Mouse (Mus musculus): ENCODE measurements at regions not wholly inside any gene's neighbourhood (a gene's known extent, or its start where the extent isn't known, plus 50 kb on each side); places are given as distances from the start of the nearest gene placed in this dataset.
A peak's percentile ranks its signal among the peaks of the same experiment; 100 is the strongest.

GRCm38 (mm10) chr8:11924165-11924564, 83.9 kb downstream of the Tex29 start:
- H3K4me3 ChIP-seq (ENCODE audit: insufficient read depth, low read length), result no peak overlapping the region
- no peak overlapping the region for H3K27ac ChIP-seq (ENCODE audit: insufficient read depth, low read depth, low read length)
- no peaks in the 10 kb centered on the region for H3K4me1 ChIP-seq (ENCODE audit: control insufficient read depth, insufficient read depth, low read length)
- no peak for TF ChIP-seq POLR2A (IDR thresholded peaks at IDR 0.05; ENCODE audit: borderline replicate concordance, low read depth, low read length)
- TF ChIP-seq CTCF (IDR thresholded peaks at IDR 0.05; ENCODE audit: low read depth, low read length), result 0 out of 2 replicates have a peak, but pooled peaks have one; percentile 34

- TF ChIP-seq POLR2A (IDR thresholded peaks at IDR 0.05; ENCODE audit: borderline replicate concordance, low read depth, low read length) (no peak), CTCF (IDR thresholded peaks at IDR 0.05; ENCODE audit: low read depth, low read length) (peak; percentile 72)
- Histone ChIP-seq H3K4me3 (ENCODE audit: insufficient read depth, low read length) (no peak overlapping the region), H3K27ac (ENCODE audit: insufficient read depth, low read depth, low read length) (no peak overlapping the region), H3K4me1 (ENCODE audit: control insufficient read depth, insufficient read depth, low read length) (no peaks in the 10 kb centered on the region)
These were observed 102.6 kb downstream of the Tex29 start for GRCm38 (mm10) chr8:11942892-11943332.

- TF ChIP-seq CTCF (IDR thresholded peaks at IDR 0.05; ENCODE audit: low read depth, low read length), result no peak
- TF ChIP-seq POLR2A (IDR thresholded peaks at IDR 0.05; ENCODE audit: borderline replicate concordance, low read depth, low read length), result no peak
- Histone ChIP-seq H3K4me3 (ENCODE audit: insufficient read depth, low read length) (no peak overlapping the region), H3K4me1 (ENCODE audit: control insufficient read depth, insufficient read depth, low read length) (no peaks in the 10 kb centered on the region), H3K27ac (ENCODE audit: insufficient read depth, low read depth, low read length) (no peak overlapping the region)
These were observed 107.5 kb downstream of the Tex29 start for GRCm38 (mm10) chr8:11947766-11948165.

GRCm38 (mm10) chr8:11956268-11956667, 116.0 kb downstream of the Tex29 start:
- H3K27ac ChIP-seq (ENCODE audit: insufficient read depth, low read depth, low read length), result no peak overlapping the region
- TF ChIP-seq POLR2A (IDR thresholded peaks at IDR 0.05; ENCODE audit: borderline replicate concordance, low read depth, low read length) (no peak), CTCF (IDR thresholded peaks at IDR 0.05; ENCODE audit: low read depth, low read length) (no peak)
- H3K4me1 ChIP-seq (ENCODE audit: control insufficient read depth, insufficient read depth, low read length), result no peaks in the 10 kb centered on the region
- H3K4me3 ChIP-seq (ENCODE audit: insufficient read depth, low read length), result no peak overlapping the region

GRCm38 (mm10) chr8:11957046-11957783, 116.9 kb downstream of the Tex29 start:
- TF ChIP-seq POLR2A (IDR thresholded peaks at IDR 0.05; ENCODE audit: borderline replicate concordance, low read depth, low read length) (no peak), CTCF (IDR thresholded peaks at IDR 0.05; ENCODE audit: low read depth, low read length) (0 out of 2 replicates have a peak, but pooled peaks have one; percentile 27)
- Histone ChIP-seq H3K4me1 (ENCODE audit: control insufficient read depth, insufficient read depth, low read length) (no peaks in the 10 kb centered on the region), H3K4me3 (ENCODE audit: insufficient read depth, low read length) (no peak overlapping the region), H3K27ac (ENCODE audit: insufficient read depth, low read depth, low read length) (no peak overlapping the region)

GRCm38 (mm10) chr8:11958176-11958575, 117.9 kb downstream of the Tex29 start:
- Histone ChIP-seq H3K4me1 (ENCODE audit: control insufficient read depth, insufficient read depth, low read length) (no peaks in the 10 kb centered on the region), H3K27ac (ENCODE audit: insufficient read depth, low read depth, low read length) (no peak overlapping the region), H3K4me3 (ENCODE audit: insufficient read depth, low read length) (no peak overlapping the region)
- no peak for TF ChIP-seq POLR2A (IDR thresholded peaks at IDR 0.05; ENCODE audit: borderline replicate concordance, low read depth, low read length)
- TF ChIP-seq CTCF (IDR thresholded peaks at IDR 0.05; ENCODE audit: low read depth, low read length), result no peak

GRCm38 (mm10) chr8:11959466-11959865, 119.2 kb downstream of the Tex29 start:
- Histone ChIP-seq H3K4me1 (ENCODE audit: control insufficient read depth, insufficient read depth, low read length) (no peaks in the 10 kb centered on the region), H3K27ac (ENCODE audit: insufficient read depth, low read depth, low read length) (no peak overlapping the region), H3K4me3 (ENCODE audit: insufficient read depth, low read length) (no peak overlapping the region)
- no peak for TF ChIP-seq CTCF (IDR thresholded peaks at IDR 0.05; ENCODE audit: low read depth, low read length)
- no peak for TF ChIP-seq POLR2A (IDR thresholded peaks at IDR 0.05; ENCODE audit: borderline replicate concordance, low read depth, low read length)

- Histone ChIP-seq H3K27ac (ENCODE audit: insufficient read depth, low read depth, low read length) (no peak overlapping the region), H3K4me1 (ENCODE audit: control insufficient read depth, insufficient read depth, low read length) (no peaks in the 10 kb centered on the region), H3K4me3 (ENCODE audit: insufficient read depth, low read length) (no peak overlapping the region)
- TF ChIP-seq CTCF (IDR thresholded peaks at IDR 0.05; ENCODE audit: low read depth, low read length) (no peak), POLR2A (IDR thresholded peaks at IDR 0.05; ENCODE audit: borderline replicate concordance, low read depth, low read length) (no peak)
These were observed 123.3 kb downstream of the Tex29 start for GRCm38 (mm10) chr8:11963575-11963974.

GRCm38 (mm10) chr8:11967670-11968069, 127.4 kb downstream of the Tex29 start:
- H3K4me1 ChIP-seq (ENCODE audit: control insufficient read depth, insufficient read depth, low read length), result no peaks in the 10 kb centered on the region
- H3K27ac ChIP-seq (ENCODE audit: insufficient read depth, low read depth, low read length), result no peak overlapping the region
- TF ChIP-seq POLR2A (IDR thresholded peaks at IDR 0.05; ENCODE audit: borderline replicate concordance, low read depth, low read length) (no peak), CTCF (IDR thresholded peaks at IDR 0.05; ENCODE audit: low read depth, low read length) (no peak)
- H3K4me3 ChIP-seq (ENCODE audit: insufficient read depth, low read length), result no peak overlapping the region

- no peak overlapping the region for H3K4me3 ChIP-seq (ENCODE audit: insufficient read depth, low read length)
- H3K27ac ChIP-seq (ENCODE audit: insufficient read depth, low read depth, low read length), result no peak overlapping the region
- TF ChIP-seq POLR2A (IDR thresholded peaks at IDR 0.05; ENCODE audit: borderline replicate concordance, low read depth, low read length), result no peak
- no peak for TF ChIP-seq CTCF (IDR thresholded peaks at IDR 0.05; ENCODE audit: low read depth, low read length)
- no peaks in the 10 kb centered on the region for H3K4me1 ChIP-seq (ENCODE audit: control insufficient read depth, insufficient read depth, low read length)
These were observed 130.2 kb downstream of the Tex29 start for GRCm38 (mm10) chr8:11970515-11970914.
